Mouse (Mus musculus) intestine, embryonic 16.5 days (tissue): ENCODE measurements around the gene Eppin. TPM values are rescaled to one million over a fixed set of nuclear protein-coding genes. Genes with fewer than 3 reads are reported as not detected.
A peak's percentile ranks its signal among the peaks of the same experiment; 100 is the strongest.
"Not testable (repeated sequence)": the region's sequence is repeated elsewhere in the genome, so short reads cannot be mapped to it uniquely, and the experiment has no call there.

Experiments
- ATAC-seq: fragments of 200-750 bp; cut with Nextera tagmentation; 2 replicates; pipeline ENCODE4 v1.8.0; 2017; ENCODE audit warnings: moderate TSS enrichment, moderate library complexity
- H3K27ac ChIP-seq: fragments of 300-500 bp; sonication (generic); 2 replicates; pipeline ENCODE4 v1.5.1; 2014; ENCODE audit warnings: mild to moderate bottlenecking, low read length
- H3K27me3 ChIP-seq: fragments of 300-500 bp; sonication (generic); replicated peaks from 2 replicates; pipeline ENCODE4 v1.6.1; 2014; ENCODE audit warnings: low read length, control low read depth, mixed read lengths; ENCODE audit not compliant: control insufficient read depth, insufficient read depth
- H3K36me3 ChIP-seq: fragments of 300-500 bp; sonication (generic); 2 replicates; pipeline ENCODE4 v1.6.1; 2014; ENCODE audit warnings: low read length, control low read depth; ENCODE audit not compliant: control insufficient read depth, insufficient read depth
- H3K4me1 ChIP-seq: fragments of 300-500 bp; sonication (generic); 2 replicates; pipeline ENCODE4 v1.6.1; 2014; ENCODE audit warnings: low read length, control low read depth, mixed read lengths; ENCODE audit not compliant: control insufficient read depth, insufficient read depth
- H3K4me2 ChIP-seq: fragments of 300-500 bp; sonication (generic); 2 replicates; pipeline ENCODE4 v1.6.1; 2014; ENCODE audit warnings: low read depth, low read length, control low read depth
- H3K4me3 ChIP-seq: fragments of 300-500 bp; sonication (generic); 2 replicates; pipeline ENCODE4 v1.5.1; 2014; ENCODE audit warnings: mild to moderate bottlenecking, low read length
- H3K9ac ChIP-seq: fragments of 300-500 bp; sonication (generic); 2 replicates; pipeline ENCODE4 v1.6.1; 2014; ENCODE audit warnings: low read depth, low read length
- H3K9me3 ChIP-seq: fragments of 300-500 bp; sonication (generic); 2 replicates; pipeline ENCODE4 v1.6.1; 2016; ENCODE audit warnings: low read length, control low read depth; ENCODE audit not compliant: control insufficient read depth
- WGBS: fragments of 180-500 bp; shearing (Covaris S2); extraction: QIAGEN DNeasy Blood & Tissue Kit; methylation state at CpG from one replicate; pipeline ENCODE4 v1.1.7; 2014; 5-methylcytosine and 5-hydroxymethylcytosine counted together
- polyA plus RNA-seq: library from polyadenylated mRNA; unstranded; fragments of >200 nt; fragmentation: Nextera tagmentation; extraction: Ambion mirVana; gene quantifications from 2 replicates; pipeline ENCODE4 v1.2.1, GENCODE M21; 2015

Gene Eppin
- polyA plus RNA-seq, 1 experiment from 2014 or later = not detected

- H3K9ac ChIP-seq = no peak overlapping the region
- no peak overlapping the region for H3K4me3 ChIP-seq
- no peaks in the 10 kb centered on the region for H3K9me3 ChIP-seq
- no peaks in the 10 kb centered on the region for H3K27me3 ChIP-seq
- H3K4me2 ChIP-seq = no peak overlapping the region
- H3K27ac ChIP-seq = no peak overlapping the region
- H3K4me1 ChIP-seq = no peaks in the 10 kb centered on the region
- no peak for ATAC-seq
- 76% methylated on average over 6 of the region's 6 CpGs for WGBS
- H3K36me3 ChIP-seq = no peaks in the 10 kb centered on the region
Observed at GRCm38 (mm10) chr2:164608781-164609180, 15.4 kb upstream of the Eppin start.

GRCm38 (mm10) chr2:164604411-164604810 lies 11.0 kb upstream of the Eppin start:
- ATAC-seq = no peak
- Histone ChIP-seq H3K27me3 (no peaks in the 10 kb centered on the region), H3K36me3 (no peaks in the 10 kb centered on the region), H3K4me1 (no peaks in the 10 kb centered on the region), H3K9ac (no peak overlapping the region), H3K9me3 (peaks cover 3% of the 10 kb centered on the region; the same call in 1 of the 2 replicates), H3K4me2 (no peak overlapping the region), H3K27ac (no peak overlapping the region), H3K4me3 (no peak overlapping the region)
- 88% methylated on average over 8 of the region's 8 CpGs for WGBS

GRCm38 (mm10) chr2:164603482-164603881 lies 10.1 kb upstream of the Eppin start:
- H3K4me2 ChIP-seq = no peak overlapping the region
- no peak overlapping the region for H3K4me3 ChIP-seq
- WGBS = 93% methylated on average over 3 of the region's 3 CpGs
- H3K9me3 ChIP-seq = peaks cover 3% of the 10 kb centered on the region; the same call in 1 of the 2 replicates
- H3K27me3 ChIP-seq = no peaks in the 10 kb centered on the region
- no peak overlapping the region for H3K9ac ChIP-seq
- no peak for ATAC-seq
- H3K36me3 ChIP-seq = no peaks in the 10 kb centered on the region
- H3K27ac ChIP-seq = no peak overlapping the region
- H3K4me1 ChIP-seq = no peaks in the 10 kb centered on the region

DNA sequence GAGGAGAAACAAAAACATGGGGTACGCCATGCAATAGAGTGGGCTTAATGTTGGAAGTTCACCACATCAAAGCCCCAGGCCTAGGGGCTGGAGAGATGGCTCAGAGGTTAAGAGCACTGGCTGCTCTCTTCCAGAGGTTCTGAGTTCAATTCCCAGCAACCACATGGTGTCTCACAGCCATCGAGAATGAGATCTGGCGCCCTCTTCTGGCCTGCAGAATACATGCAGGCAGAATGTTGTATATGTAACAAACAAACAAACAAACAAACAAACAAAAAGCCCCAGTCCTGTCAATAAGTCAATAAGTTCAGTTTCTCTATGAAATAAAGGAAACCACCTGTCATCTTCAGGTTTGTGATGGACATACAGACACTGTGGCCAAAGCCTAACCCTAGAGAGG lies 6.8 kb upstream of the Eppin start:
- WGBS = 64% methylated on average over 3 of the region's 3 CpGs
- Histone ChIP-seq H3K4me3 (no peak overlapping the region), H3K4me2 (no peak overlapping the region), H3K36me3 (no peaks in the 10 kb centered on the region), H3K4me1 (no peaks in the 10 kb centered on the region), H3K9me3 (peaks cover 3% of the 10 kb centered on the region; the same call in 1 of the 2 replicates), H3K27ac (no peak overlapping the region), H3K9ac (no peak overlapping the region), H3K27me3 (no peaks in the 10 kb centered on the region)
- ATAC-seq = no peak

GRCm38 (mm10) chr2:164592014-164592413 lies 1.4 kb downstream of the Eppin start:
- 3% methylated on average over 4 of the region's 4 CpGs for WGBS

GRCm38 (mm10) chr2:164585025-164585725 lies 8.2 kb downstream of the Eppin start, which contains the start of gene Wfdc6a:
TSS of gene Wfdc6a (minus strand) at chr2:164585447.
- not testable (repeated sequence) for H3K9me3 ChIP-seq, H3K4me3 ChIP-seq, H3K36me3 ChIP-seq, H3K9ac ChIP-seq, ATAC-seq, H3K4me2 ChIP-seq, H3K27me3 ChIP-seq, H3K4me1 ChIP-seq
- WGBS = 52% methylated on average over 13 of the region's 13 CpGs
- peak within 1 kb of the TSS; percentile 50; the same call in 1 of the 2 replicates for H3K27ac ChIP-seq

More at GRCm38 (mm10) chr2:164592014-164592413, 1.4 kb downstream of the Eppin start:
- Histone ChIP-seq H3K9me3 (no peaks in the 10 kb centered on the region), H3K27me3 (no peaks in the 10 kb centered on the region), H3K36me3 (no peaks in the 10 kb centered on the region), H3K4me2 (no peak overlapping the region), H3K4me1 (no peaks in the 10 kb centered on the region), H3K27ac (no peak overlapping the region), H3K9ac (no peak overlapping the region), H3K4me3 (no peak overlapping the region)
- ATAC-seq = no peak

GRCm38 (mm10) chr2:164573359-164573758 lies 20.0 kb downstream of the Eppin start, which contains the start of gene Spint3:
TSS of gene Spint3 (minus strand) at chr2:164573459.
- H3K36me3 ChIP-seq, H3K27me3 ChIP-seq, H3K4me3 ChIP-seq, H3K9me3 ChIP-seq, ATAC-seq, H3K4me1 ChIP-seq, H3K4me2 ChIP-seq, H3K9ac ChIP-seq, H3K27ac ChIP-seq: not testable (repeated sequence)
- 83% methylated on average over 6 of the region's 6 CpGs for WGBS

DNA sequence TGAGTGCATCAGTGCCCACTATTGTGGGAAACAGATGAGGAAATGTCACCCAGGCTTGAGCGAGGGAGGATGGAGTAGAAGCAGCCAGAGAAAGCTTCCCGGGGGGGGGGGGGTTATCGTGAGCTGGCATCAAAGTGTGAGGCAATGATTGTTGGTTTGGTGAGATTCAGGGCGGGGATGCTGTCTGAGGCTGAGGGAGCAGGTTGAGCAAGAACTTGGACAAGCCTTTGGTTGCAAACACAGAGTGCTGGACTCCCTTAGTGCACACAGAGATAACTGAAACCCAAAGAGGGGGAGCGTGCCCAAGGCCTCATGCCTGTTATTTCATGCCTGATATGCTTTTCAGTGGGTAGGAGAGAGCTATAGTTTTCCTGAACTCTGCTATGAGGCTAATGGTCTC lies 25.9 kb downstream of the Eppin start:
- 93% methylated on average over 5 of the region's 5 CpGs for WGBS
- no peaks in the 10 kb centered on the region for H3K27me3 ChIP-seq
- H3K36me3 ChIP-seq = no peaks in the 10 kb centered on the region
- H3K4me2 ChIP-seq = no peak overlapping the region
- peaks cover 5% of the 10 kb centered on the region for H3K4me1 ChIP-seq
- ATAC-seq = no peak
- no peak overlapping the region for H3K4me3 ChIP-seq
- no peak overlapping the region for H3K9ac ChIP-seq
- no peak overlapping the region for H3K27ac ChIP-seq
- H3K9me3 ChIP-seq = no peaks in the 10 kb centered on the region

DNA sequence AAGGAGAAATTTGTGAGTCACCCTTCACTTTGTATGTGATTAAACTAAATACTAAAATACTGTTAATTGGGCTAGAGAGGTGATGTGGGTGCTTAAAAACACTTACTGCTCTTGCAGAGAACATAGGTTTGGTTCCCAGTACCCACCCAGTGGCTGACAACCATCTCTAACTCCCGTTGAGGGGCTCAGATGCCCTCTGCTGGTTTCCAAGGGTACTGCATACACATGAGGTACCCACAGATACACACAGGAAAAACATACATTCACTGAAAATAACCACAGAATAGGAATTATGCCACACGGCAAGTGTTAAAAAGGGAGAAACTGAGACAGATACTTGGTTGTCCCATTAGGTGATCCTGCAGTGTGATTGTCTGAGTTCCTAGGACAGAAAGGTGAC lies 26.4 kb downstream of the Eppin start:
- 89% methylated on average over 2 of the region's 2 CpGs for WGBS
- ATAC-seq = no peak
- Histone ChIP-seq H3K4me1 (peaks cover 5% of the 10 kb centered on the region), H3K4me2 (no peak overlapping the region), H3K27me3 (no peaks in the 10 kb centered on the region), H3K9me3 (no peaks in the 10 kb centered on the region), H3K36me3 (no peaks in the 10 kb centered on the region), H3K27ac (no peak overlapping the region), H3K4me3 (no peak overlapping the region), H3K9ac (no peak overlapping the region)

- no peaks in the 10 kb centered on the region for H3K27me3 ChIP-seq
- H3K4me1 ChIP-seq = peaks cover 5% of the 10 kb centered on the region
- H3K9ac ChIP-seq = no peak overlapping the region
- no peak for ATAC-seq
- WGBS = 69% methylated on average over 5 of the region's 5 CpGs
- H3K36me3 ChIP-seq = no peaks in the 10 kb centered on the region
- no peak overlapping the region for H3K4me3 ChIP-seq
- H3K27ac ChIP-seq = no peak overlapping the region
- no peaks in the 10 kb centered on the region for H3K9me3 ChIP-seq
- H3K4me2 ChIP-seq = no peak overlapping the region
Observed at GRCm38 (mm10) chr2:164564346-164564745, 29.0 kb downstream of the Eppin start.
